Mouse (Mus musculus) frontal cortex, postnatal 25 days (tissue): ENCODE data around the gene Wwc1.
A peak's percentile ranks its signal among the peaks of the same experiment; 100 is the strongest.
"Not testable (repeated sequence)": the region's sequence is repeated elsewhere in the genome, so short reads cannot be mapped to it uniquely, and the experiment has no call there.

Source experiments
- DNase-seq, 2 experiments: peaks; one replicate each; pipeline ENCODE4 v3.0.0; 2022; ENCODE audit warnings: low spot score in 2 of 2

Gene Wwc1

GRCm38 (mm10) chr11:35837156-35838126 lies 142.9 kb downstream of the Wwc1 start:
- DNase-seq: no peak

DNA sequence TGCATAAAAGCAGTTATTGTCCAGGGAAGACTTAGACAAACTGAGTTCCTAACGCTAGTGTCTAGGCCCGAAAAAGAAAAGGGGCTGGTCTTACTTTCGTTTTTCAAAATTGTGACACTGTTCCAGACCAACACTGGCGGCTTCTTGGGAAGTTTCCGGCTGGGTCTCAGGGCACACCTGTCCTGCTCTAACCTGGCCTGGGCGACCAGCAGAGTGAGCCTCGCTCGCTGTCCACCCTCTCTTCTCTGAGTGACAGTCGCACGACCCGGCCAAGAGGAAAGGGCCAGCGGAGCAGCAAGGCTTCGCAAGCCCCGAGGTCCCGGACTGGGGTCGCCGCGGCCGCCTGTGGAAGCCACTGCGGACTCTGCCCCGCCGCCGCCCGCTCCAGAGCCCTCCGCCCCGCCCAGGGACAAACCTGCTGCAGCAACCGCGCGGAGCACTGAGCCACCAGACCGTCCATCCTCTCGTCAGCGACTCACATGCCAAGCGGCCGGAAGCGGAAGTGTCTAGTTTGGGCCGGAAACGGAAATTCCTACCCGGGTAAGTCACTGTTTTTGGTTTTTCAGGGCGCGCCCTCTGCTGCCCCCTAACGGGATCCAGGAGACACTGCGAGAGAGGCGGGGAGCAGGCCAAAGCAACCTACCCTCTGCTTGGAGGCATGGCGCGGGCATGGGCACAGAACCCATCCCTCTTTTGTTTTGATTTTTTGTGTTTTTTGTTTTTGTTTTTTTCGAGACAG lies 146.1 kb downstream of the Wwc1 start, which contains the start of gene Rars:
Rars (minus strand) TSS at position 485 of the 739 bp plus-strand sequence.
- peak; percentile 87 to 93 for DNase-seq

DNA sequence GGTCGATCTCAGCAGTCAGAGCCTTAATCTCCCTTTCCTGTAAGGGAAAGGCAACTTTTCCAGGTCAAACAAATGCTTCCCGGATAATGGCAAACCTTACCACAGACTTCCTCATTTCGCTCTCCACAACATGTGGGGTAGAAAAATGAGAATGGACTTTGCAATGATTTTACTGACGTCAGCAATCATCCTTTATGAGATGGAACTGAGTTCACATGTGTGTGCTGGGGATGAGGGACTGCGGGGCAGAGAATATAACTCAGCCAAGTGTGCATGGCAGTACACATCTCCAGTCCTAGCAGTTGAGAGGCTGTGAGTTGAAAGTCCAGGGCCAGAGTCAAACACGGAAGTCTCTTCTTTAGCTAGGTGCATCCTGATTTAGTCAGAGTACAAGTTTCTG lies 147.1 kb downstream of the Wwc1 start:
- no peak for DNase-seq

DNA sequence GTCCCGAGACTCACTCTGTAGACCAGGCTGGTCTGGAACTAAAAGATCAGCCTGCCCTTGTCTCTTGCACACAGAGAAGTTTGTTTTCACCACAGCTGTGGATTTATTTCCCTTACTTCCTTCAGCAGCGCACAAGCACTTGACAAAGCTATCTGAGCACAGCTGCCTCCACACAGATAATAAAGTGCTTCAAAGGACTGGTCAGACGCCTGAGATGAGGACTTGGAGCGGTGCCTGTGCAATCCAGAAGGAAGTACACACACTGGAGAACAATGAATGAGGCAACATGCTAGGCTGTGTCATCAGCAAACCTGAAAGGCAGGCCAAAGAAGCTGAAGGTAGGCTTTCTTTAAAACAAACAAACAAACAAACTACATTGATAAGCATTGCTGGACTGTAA lies 148.2 kb downstream of the Wwc1 start:
- DNase-seq: no peak

GRCm38 (mm10) chr11:35827714-35828113 lies 152.6 kb downstream of the Wwc1 start:
- DNase-seq: no peak

- no peak for DNase-seq
Measured at GRCm38 (mm10) chr11:35816316-35816715, 164.0 kb downstream of the Wwc1 start.

DNA sequence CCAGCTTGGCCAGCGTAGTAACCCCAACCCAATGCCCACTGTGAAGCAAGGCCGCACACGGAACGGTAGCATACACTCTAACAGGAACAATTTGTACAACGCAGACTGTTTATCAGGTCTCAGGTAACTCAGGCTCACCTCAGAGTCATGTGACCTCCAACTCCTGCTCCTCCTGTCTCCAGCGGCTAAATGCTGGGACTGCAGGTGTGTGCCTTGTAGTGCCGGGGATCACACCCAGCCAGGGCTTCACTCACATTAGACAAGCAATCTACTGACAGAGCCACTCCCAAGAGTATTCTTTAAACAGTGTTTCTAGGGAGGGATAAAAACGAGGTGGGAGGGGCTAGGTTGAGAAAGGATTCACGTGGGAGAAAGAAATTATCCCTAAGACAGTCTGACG lies 168.9 kb downstream of the Wwc1 start:
- no peak for DNase-seq

DNA sequence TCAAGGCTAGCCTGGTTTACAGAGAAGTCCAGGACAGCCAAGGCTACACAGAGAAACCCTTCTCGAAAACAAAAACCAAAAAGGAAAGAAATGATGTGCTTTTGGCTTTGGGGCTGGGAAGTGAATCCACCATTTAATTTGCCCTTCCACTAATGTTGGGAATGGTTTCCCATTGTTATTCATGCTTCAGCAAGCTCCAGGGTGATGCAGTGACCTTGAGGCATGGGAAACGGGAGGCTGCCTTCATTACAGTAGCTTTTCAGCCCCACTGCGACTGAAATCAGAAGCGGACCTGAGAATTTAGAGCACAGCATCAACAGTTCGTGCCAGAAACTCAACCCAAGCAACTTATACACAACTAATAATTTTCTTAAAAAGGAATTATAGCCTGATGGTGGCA lies 179.0 kb downstream of the Wwc1 start:
- DNase-seq: no peak

DNA sequence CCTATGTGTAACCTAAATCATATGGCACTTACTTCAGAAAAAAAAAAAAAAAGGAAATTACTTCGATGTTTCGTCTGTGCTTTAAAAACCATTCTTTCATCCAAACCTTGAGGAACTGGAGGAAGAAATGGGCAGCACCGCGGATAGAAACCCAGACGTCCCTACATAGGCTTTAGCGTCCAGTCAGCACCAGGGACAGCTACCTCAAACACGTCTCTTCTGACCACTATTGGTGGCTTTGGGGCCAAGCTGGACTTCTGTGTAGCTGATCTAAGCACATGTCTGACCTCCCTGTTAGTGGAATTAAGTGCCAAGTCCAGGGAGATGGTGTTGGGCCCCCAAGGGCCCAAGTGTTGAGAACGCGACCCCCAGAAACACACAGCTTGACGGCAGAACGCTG lies 181.5 kb downstream of the Wwc1 start, which contains the start of gene Fbll1:
Fbll1 (minus strand) TSS at position 11 of the 400 bp plus-strand sequence.
- DNase-seq: peak; percentile 13 to 19

DNA sequence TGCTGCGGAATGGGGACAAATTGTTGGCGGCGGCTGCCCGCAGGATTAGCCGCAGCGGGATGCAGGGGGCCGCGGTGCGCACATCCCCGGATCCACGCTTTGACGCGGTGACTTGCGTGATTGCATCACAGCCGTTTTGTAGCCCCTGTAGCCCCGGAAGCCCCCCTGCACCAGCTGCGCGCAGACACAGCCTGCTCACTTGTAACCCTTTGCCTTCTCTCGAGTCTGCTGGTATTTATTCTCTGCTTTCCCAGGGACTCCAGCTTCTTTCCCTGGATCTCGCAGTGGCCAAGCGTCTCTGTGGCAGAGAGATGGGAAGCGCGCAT lies 181.9 kb downstream of the Wwc1 start:
- DNase-seq: peak; percentile 66 to 69

DNA sequence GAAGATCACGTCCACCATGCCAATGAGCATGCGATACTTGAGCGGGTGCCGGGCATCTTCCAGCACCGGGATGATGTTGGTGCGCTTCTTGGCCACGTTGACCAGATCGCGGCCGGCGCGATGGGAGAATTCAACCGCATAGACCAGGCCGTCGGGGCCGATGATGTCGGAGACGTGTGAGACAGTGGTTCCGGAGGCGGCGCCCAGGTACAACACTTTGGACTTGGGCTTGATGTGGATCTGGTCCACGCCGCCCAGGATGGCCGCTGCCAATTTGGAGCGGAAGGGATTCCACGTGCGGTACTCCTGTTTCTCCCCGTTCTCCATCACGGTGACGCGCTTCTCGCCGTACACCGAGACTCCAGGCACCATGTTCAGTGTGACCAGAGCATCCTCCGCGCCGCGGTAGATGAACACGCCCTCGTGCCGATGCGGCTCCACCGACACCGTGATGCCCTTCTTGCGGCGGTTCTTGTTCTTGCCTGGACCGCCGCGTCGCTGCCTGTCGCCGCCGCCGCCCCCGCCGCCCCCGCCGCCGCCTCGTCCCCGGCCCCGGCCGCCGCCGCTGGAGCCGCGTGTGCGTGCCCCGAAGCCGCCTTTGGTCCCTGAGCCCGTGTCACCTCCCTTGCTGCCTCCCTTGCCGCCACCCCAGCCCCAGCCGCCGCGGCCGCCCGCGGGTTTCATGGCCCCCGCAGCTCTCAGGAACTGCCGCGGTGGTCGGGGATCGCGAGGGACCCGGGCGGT lies 182.4 kb downstream of the Wwc1 start:
- peak; percentile 20 to 32 for DNase-seq

DNA sequence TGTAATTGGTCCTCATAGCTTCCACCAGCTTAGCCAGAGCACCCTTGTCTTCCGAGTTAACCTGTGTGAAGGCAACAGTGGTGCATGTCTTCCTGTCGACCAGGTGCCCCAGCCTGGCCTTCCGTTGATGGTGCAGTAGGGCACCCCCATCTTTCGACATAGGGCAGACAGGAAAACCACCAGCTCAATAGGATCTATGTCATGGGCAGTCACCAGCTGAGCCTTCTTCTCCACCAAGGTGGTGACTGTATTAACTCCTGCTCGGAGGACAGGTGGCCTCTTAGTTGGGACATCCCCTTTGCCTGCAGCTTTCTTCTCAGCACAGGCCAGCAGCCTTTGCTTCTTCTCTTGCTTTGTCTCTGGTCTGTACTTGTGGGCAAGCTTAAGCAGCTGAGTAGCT lies 187.5 kb downstream of the Wwc1 start:
- DNase-seq: not testable (repeated sequence)

DNA sequence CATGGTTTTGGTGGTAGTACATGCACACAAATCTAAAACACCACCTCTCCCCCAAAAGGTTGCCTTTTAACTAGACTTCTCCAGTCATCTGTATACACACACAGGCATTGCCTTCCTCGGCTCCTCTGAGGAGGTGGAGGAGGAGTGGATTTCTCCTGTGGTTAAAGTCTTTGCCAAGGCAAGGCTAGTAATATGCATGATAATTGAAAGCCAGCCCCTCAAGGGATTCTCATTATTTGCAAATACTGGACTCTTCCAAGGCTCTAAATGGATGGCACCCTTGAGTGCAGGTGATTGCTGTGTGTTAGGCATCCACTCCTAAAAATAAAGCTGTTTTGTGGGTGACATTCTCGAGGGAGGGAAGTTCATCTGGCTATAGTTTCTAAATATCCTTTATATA lies 191.9 kb downstream of the Wwc1 start:
- DNase-seq: no peak
